Mouse (Mus musculus): ENCODE data around the gene Dock2.

The Dock2 gene

DNA sequence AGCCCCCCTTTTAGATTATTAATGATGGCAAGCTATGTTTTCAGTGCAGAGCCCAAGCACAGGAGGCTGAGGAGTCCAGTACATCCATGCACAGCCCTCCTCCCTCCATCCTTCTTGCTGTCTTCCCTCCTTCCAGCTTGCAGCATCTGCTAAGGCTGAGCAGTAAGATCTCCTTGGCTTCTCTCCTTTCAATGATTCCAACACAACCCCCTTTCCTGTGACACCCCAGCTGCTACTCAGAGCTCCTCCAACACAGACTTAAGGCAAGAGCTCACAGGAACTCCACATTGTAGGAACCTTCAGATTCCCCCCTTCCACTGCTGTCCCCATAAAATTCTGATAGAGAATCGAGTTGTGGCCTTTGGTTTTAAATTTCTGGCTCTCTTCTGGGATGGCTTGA, 580.9 kb downstream of the Dock2 start:
- DNase-seq (ENCODE audit: low read depth, low spot score): no peak

DNA sequence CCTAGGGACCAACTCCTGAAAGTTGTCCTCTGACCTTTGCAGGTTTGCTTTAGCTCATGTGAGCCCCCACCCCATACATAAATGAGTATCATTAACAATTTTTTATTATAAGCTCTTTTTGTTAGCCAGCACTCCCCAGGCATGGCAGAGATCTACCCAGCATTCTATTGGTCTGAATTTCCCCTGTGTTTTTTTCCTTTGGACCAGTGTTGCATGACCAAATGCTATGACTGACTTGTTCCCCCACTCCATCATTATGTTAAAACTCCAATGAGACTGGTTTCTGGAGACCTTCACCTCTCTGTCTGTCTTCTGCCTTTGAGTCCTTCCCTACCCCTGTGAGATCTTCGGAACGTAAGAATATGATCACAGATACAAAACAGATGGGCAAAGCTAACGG, 588.5 kb downstream of the Dock2 start:
- no peak for DNase-seq (ENCODE audit: low read depth, low spot score)

DNA sequence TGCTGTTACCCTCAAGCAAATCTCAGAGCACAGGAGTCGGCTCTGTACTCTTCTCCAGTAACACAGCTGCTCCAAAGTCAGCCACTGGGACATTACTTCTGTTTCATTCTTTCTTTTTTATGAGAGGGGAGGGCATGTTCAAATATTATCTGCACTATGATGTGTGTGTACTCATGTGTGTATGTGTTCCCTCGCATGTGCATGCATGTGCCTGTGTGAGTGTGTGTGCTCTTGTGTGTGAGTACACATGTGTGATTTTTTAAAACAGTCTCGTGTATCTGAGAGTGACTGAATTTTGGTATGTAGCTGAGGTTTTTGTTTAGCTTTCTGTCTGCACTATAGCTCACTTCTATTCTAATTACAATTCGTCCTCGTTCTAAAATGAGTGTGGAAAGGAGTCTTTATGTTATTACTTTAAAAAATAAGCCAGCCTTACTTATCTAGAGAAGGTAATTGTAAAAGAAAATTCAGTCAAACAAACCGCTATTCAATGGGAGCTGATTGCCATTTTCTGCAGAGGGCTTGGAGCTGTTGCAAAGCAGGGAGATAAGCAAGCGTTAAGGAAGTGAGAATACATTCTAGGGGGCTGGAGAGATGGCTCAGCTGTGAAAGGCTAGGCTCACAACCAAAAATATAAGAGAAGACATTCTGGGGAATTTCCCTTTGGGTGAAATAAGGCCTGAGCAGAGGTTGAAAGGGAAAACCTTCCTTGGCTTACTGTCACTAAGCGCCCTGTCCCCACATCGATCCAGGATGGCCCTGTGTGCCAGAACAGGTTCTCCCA, 589.3 kb downstream of the Dock2 start:
- no peak for DNase-seq (ENCODE audit: low read depth, low spot score)

DNA sequence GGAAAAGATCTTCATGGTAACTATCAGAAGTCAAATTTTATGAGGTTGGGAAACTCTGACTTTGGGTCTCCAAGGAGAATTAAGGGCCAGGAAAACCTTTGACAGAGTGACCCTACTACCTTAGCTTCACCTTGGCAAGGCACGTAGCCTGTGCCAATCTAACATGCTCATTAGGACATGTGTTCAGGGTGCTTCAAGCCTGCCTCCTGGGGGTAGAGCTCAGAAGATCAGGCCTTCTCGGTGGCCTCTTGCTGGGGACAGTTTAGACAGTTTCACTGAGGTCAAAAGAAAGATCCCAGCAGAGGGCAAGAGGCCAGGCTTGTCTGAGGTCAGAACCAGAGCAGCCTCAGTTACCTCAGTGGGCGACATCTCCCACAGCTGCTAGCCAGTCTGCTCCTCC, 590.0 kb downstream of the Dock2 start:
- no peak for DNase-seq (ENCODE audit: low read depth, low spot score)

DNA sequence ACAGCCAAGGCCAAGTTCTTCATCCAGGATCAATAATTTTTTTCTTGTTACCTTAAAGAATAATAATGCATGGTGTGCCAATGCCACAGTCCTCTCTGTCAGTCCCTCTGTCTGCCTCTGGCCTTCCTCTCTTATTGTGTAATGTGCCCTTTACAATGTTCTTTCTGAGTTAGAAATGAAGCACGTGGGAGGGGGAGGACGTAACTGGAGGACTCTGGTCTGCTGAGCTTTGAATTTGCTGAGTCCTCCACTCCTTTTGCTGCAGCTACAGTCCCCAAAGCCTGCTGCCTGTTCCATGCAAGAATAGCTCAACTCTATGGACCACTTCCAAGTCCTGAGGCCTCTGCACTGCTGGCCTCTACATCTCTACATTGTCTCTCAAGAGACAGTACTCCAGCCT, 599.4 kb downstream of the Dock2 start:
- no peak for DNase-seq (ENCODE audit: low read depth, low spot score)

DNA sequence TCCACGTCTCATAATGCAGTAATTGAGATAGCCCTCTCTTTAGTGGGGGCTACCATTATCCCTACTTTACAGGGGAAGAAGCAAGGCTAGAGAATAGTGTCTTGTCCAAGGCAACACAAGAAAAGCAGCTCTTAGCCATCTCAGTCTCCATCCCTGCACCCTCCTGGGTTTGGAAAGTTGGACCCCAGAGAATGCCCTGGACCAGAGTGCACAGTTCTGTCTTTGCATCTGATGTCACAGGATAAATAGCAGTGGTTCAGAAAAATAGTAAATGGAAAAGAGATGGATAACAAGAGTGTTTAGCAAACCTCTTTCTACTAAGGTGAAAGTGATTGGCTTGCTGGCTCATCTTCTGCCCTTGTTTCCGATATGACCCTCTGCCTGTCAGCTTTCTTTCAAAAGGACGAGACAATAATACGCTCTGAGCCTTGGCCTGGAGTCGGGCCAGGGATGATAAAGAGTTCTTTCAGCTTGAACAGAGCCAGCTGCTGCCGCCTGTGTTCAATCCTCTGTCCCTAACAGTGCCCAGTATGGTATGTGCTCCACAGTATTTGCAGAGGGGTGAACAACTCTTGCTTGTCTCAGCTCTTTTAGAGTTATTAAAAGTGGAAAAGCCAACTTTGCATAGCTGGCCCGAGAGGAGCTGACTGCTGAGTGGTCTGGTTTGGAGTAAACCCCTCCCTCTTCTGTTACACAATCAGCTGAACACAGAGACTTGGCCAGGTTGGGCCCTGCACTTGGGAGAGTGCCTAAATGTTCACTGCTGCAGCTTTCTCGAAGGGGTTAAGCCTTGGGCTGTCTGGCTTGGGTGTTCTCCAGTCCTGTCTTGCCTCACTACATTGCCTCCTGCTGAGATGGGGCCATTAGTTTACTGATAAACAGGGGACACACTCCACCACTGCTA, 602.2 kb downstream of the Dock2 start:
- DNase-seq (ENCODE audit: low read depth, low spot score): no peak

DNA sequence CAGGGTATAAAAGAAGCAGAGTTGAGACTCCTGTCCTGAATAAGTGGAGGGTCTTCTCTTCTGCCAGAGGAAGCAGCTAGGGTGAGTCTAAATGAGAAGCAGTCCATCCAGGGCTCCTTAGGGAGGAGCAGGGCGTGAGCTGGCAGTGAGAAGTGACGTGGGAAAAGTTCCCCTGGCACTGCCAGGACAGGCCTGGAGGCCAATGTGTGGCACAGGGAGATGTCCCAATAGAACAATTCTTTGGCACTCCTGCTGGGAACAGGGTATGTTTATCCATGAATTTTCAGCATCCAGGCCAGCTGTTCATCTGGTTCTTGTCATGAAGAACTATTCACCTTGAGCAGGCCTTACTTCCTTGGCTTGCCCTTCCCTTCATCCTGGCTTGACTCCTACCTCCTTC, 604.9 kb downstream of the Dock2 start:
- no peak for DNase-seq (ENCODE audit: low read depth, low spot score)

Data from ES-CJ7 (cell line).